Mouse (Mus musculus): ENCODE results near the gene Cd44.
A peak's percentile ranks its signal among the peaks of the same experiment; 100 is the strongest.

Gene Cd44

DNA sequence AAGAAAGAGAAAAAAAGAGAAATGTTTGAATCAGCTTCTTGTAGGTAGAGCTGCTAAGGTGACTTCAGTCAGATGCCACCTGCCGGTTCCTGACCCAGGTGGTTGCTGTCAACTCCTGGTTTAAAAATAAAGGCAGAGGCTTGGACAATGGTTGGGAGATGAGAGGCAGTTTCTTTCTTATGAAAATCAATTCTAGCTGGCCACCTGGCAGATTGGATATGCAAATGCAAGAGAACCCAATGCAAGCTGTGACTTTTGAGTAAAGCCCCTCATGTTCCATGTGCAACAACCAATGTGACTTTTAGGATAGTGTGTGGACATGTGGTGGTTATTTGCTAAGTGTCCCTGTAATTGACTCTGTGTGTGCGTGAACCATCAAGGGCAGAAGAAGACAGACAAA, 33.0 kb downstream of the Cd44 start:
- H3K36me3 ChIP-seq (ENCODE audit: control insufficient read depth, insufficient read depth, low read length, poor library complexity, severe bottlenecking), result no peaks in the 10 kb centered on the region
- DNase-seq (ENCODE audit: low read depth, low spot score), result peak; percentile 31
- no peaks in the 10 kb centered on the region for H3K27me3 ChIP-seq (ENCODE audit: control insufficient read depth, insufficient read depth, low read length, poor library complexity, severe bottlenecking)

- DNase-seq (ENCODE audit: low read depth, low spot score), result peak; percentile 76
These were observed 33.9 kb downstream of the Cd44 start for GRCm38 (mm10) chr2:102867396-102868088.

GRCm38 (mm10) chr2:102866594-102866993, 34.9 kb downstream of the Cd44 start:
- DNase-seq (ENCODE audit: low read depth, low spot score), result no peak
- Histone ChIP-seq H3K36me3 (ENCODE audit: control insufficient read depth, insufficient read depth, low read length, poor library complexity, severe bottlenecking) (no peaks in the 10 kb centered on the region), H3K27me3 (ENCODE audit: control insufficient read depth, insufficient read depth, low read length, poor library complexity, severe bottlenecking) (no peaks in the 10 kb centered on the region)

More at GRCm38 (mm10) chr2:102867396-102868088, 33.9 kb downstream of the Cd44 start:
- no peaks in the 10 kb centered on the region for H3K36me3 ChIP-seq (ENCODE audit: control insufficient read depth, insufficient read depth, low read length, poor library complexity, severe bottlenecking)
- no peaks in the 10 kb centered on the region for H3K27me3 ChIP-seq (ENCODE audit: control insufficient read depth, insufficient read depth, low read length, poor library complexity, severe bottlenecking)

DNA sequence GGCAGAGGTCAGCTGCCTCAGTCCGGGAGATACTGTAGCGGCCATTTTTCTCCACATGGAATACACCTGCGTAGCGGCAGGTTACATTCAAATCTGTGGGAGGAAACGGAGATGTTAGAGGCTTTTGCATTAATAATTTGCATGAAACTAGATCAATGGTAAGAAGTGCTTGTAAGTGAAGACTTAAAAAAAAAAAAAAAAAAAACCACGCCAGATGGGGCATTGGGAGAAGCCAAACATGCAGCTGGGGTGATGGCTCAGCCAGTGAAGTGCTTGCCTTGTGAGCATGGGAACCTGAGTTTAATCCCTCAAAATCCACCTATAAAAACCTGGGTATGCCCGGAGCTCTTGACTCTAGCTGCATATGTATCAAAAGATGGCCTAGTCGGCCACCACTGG, 36.1 kb downstream of the Cd44 start:
- Histone ChIP-seq H3K27me3 (ENCODE audit: control insufficient read depth, insufficient read depth, low read length, poor library complexity, severe bottlenecking) (no peaks in the 10 kb centered on the region), H3K36me3 (ENCODE audit: control insufficient read depth, insufficient read depth, low read length, poor library complexity, severe bottlenecking) (peaks cover 3% of the 10 kb centered on the region; the same call in 1 of the 2 replicates)
- no peak for DNase-seq (ENCODE audit: low read depth, low spot score)

DNA sequence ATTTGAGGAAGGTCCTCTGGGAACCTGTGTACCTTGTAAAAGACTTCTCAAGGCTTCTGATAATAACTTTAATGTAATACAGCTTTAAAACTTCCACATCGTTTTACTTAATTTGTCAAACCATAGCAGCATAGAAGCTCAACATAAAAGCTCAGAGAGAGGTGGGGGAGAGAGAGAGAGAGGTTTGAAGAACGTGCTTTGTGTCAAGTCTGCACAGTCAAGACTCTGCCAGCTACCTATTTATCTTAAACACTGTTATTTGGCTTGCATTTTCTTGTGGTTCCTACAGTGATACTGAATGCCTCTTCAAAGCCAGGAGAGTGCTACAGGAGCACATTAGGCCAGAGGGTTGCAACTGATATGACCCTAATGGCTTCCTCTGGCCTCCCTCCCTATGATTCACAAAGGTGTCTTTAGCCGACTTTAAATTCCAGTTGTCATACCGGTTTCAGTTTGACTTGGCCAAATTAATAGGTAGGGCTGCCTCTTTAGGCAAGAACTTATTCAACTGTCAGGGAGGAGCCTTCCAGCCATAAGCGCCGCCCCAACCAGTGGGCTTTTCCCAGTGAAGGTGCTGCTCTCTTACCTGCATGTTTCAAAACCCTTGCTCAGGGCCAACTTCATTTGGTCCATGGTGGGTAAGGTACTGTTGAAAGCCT, 36.6 kb downstream of the Cd44 start:
- H3K27me3 ChIP-seq (ENCODE audit: control insufficient read depth, insufficient read depth, low read length, poor library complexity, severe bottlenecking), result no peaks in the 10 kb centered on the region
- DNase-seq (ENCODE audit: low read depth, low spot score), result no peak
- H3K36me3 ChIP-seq (ENCODE audit: control insufficient read depth, insufficient read depth, low read length, poor library complexity, severe bottlenecking), result peaks cover 7% of the 10 kb centered on the region; the same call in 1 of the 2 replicates

- no peak for DNase-seq (ENCODE audit: low read depth, low spot score)
- Histone ChIP-seq H3K27me3 (ENCODE audit: control insufficient read depth, insufficient read depth, low read length, poor library complexity, severe bottlenecking) (no peaks in the 10 kb centered on the region), H3K36me3 (ENCODE audit: control insufficient read depth, insufficient read depth, low read length, poor library complexity, severe bottlenecking) (peaks cover 7% of the 10 kb centered on the region; the same call in 1 of the 2 replicates)
These were observed 37.4 kb downstream of the Cd44 start for GRCm38 (mm10) chr2:102864036-102864435.

GRCm38 (mm10) chr2:102863583-102863982, 37.9 kb downstream of the Cd44 start:
- peaks cover 7% of the 10 kb centered on the region; the same call in 1 of the 2 replicates for H3K36me3 ChIP-seq (ENCODE audit: control insufficient read depth, insufficient read depth, low read length, poor library complexity, severe bottlenecking)
- H3K27me3 ChIP-seq (ENCODE audit: control insufficient read depth, insufficient read depth, low read length, poor library complexity, severe bottlenecking), result no peaks in the 10 kb centered on the region
- no peak for DNase-seq (ENCODE audit: low read depth, low spot score)

DNA sequence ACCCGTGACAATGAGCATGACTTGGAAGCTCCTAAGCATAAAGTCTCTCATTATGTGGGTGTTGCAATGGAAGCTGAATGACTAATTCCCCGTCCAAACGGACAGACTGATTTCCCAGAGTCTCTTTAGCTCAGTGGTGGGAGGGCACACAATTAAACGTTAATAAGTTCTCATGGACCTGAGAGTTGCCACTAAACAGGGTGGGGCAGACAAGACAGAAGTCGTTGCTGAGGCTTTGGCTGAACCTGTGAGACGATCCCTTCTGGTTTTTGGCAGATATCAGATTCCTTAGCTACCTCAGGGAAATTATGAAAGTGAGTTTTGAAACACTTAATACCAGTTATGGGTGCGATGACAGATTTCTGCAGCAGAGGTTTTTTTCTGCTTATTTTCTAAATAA, 38.8 kb downstream of the Cd44 start:
- DNase-seq (ENCODE audit: low read depth, low spot score), result no peak
- Histone ChIP-seq H3K36me3 (ENCODE audit: control insufficient read depth, insufficient read depth, low read length, poor library complexity, severe bottlenecking) (peaks cover 7% of the 10 kb centered on the region; the same call in 1 of the 2 replicates), H3K27me3 (ENCODE audit: control insufficient read depth, insufficient read depth, low read length, poor library complexity, severe bottlenecking) (no peaks in the 10 kb centered on the region)

- Histone ChIP-seq H3K36me3 (ENCODE audit: control insufficient read depth, insufficient read depth, low read length, poor library complexity, severe bottlenecking) (peaks cover 11% of the 10 kb centered on the region), H3K27me3 (ENCODE audit: control insufficient read depth, insufficient read depth, low read length, poor library complexity, severe bottlenecking) (no peaks in the 10 kb centered on the region)
- no peak for DNase-seq (ENCODE audit: low read depth, low spot score)
These were observed 43.2 kb downstream of the Cd44 start for GRCm38 (mm10) chr2:102858271-102858670.

- no peak for DNase-seq (ENCODE audit: low read depth, low spot score)
- Histone ChIP-seq H3K27me3 (ENCODE audit: control insufficient read depth, insufficient read depth, low read length, poor library complexity, severe bottlenecking) (no peaks in the 10 kb centered on the region), H3K36me3 (ENCODE audit: control insufficient read depth, insufficient read depth, low read length, poor library complexity, severe bottlenecking) (peaks cover 11% of the 10 kb centered on the region)
These were observed 48.2 kb downstream of the Cd44 start for GRCm38 (mm10) chr2:102853297-102853696.

GRCm38 (mm10) chr2:102851936-102852477, 49.5 kb downstream of the Cd44 start:
- DNase-seq (ENCODE audit: low read depth, low spot score), result no peak
- Histone ChIP-seq H3K27me3 (ENCODE audit: control insufficient read depth, insufficient read depth, low read length, poor library complexity, severe bottlenecking) (no peaks in the 10 kb centered on the region), H3K36me3 (ENCODE audit: control insufficient read depth, insufficient read depth, low read length, poor library complexity, severe bottlenecking) (peaks cover 12% of the 10 kb centered on the region)

GRCm38 (mm10) chr2:102850026-102850425, 51.4 kb downstream of the Cd44 start:
- peaks cover 12% of the 10 kb centered on the region for H3K36me3 ChIP-seq (ENCODE audit: control insufficient read depth, insufficient read depth, low read length, poor library complexity, severe bottlenecking)
- H3K27me3 ChIP-seq (ENCODE audit: control insufficient read depth, insufficient read depth, low read length, poor library complexity, severe bottlenecking), result no peaks in the 10 kb centered on the region

DNA sequence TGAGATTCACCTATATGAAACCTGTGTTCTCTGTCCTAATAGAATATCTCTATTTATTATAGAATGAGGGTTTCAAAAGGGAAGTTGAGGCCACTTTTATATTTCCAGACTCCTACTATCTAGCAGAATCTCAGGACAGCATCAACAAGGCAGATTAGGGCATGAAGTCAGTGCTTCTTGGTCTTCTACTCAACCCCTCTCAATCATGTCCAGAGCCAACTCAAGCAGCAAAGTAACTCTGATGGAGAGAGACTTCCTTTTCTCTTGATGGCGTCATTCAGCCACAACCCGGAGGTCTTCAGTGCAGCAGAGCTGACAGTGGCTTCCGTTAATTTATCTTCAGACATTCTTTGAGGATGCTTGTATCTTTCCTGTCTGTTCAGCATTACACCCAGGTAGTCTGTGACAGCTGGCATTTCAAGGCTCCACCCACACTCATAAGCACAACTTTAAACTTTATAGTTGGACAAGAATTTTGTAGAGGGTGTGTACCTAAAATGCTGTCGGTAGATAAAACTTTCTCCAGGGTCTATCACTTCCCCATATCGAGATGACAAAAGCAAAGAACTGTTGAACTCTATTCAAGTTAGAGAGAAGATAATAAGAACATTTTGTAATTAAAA, 52.5 kb downstream of the Cd44 start:
- Histone ChIP-seq H3K27me3 (ENCODE audit: control insufficient read depth, insufficient read depth, low read length, poor library complexity, severe bottlenecking) (no peaks in the 10 kb centered on the region), H3K36me3 (ENCODE audit: control insufficient read depth, insufficient read depth, low read length, poor library complexity, severe bottlenecking) (peaks cover 8% of the 10 kb centered on the region; the same call in 1 of the 2 replicates)
- no peak for DNase-seq (ENCODE audit: low read depth, low spot score)

More at GRCm38 (mm10) chr2:102850026-102850425, 51.4 kb downstream of the Cd44 start:
- no peak for DNase-seq (ENCODE audit: low read depth, low spot score)

DNA sequence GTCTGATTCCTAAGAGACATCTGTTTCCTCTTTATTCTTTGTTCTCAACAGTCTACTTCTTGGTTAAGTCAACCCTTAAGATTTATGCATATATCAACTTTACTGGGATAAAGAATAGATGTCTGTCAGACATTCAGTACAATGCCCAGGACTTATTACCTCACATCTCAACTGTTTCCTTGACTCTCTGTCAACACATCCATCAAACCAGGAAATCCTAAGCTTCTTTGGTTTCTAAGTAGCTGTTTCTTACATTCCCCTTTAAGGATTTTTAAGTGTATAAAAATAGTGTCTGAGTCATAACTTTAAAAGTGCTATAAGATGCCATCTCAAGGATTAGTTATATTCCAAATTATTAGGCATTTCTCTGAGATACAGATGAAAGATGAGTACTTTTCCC, 60.2 kb downstream of the Cd44 start:
- peaks cover 2% of the 10 kb centered on the region; the same call in 1 of the 2 replicates for H3K36me3 ChIP-seq (ENCODE audit: control insufficient read depth, insufficient read depth, low read length, poor library complexity, severe bottlenecking)
- no peak for DNase-seq (ENCODE audit: low read depth, low spot score)
- no peaks in the 10 kb centered on the region for H3K27me3 ChIP-seq (ENCODE audit: control insufficient read depth, insufficient read depth, low read length, poor library complexity, severe bottlenecking)

DNA sequence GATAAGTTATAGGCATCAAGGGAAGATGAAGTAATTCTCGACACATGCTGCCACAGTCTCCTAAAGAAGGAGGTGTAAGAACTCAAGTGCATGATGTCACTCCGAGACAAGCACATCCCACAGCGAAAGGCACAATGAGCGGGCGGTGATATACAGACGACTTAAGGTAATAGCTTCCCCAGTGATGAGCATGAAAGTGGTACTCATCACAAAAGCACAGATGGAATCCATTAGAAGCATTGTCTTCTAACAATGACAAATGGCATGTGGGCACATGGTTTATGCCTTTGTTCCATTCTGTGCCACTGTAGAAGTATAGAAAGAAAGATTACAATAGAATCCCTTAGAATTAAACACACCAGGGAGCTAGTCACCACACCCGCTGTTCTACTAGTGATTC, 63.3 kb downstream of the Cd44 start:
- DNase-seq (ENCODE audit: low read depth, low spot score), result no peak
- Histone ChIP-seq H3K27me3 (ENCODE audit: control insufficient read depth, insufficient read depth, low read length, poor library complexity, severe bottlenecking) (no peaks in the 10 kb centered on the region), H3K36me3 (ENCODE audit: control insufficient read depth, insufficient read depth, low read length, poor library complexity, severe bottlenecking) (peaks cover 2% of the 10 kb centered on the region; the same call in 1 of the 2 replicates)

Data from splenic B cell, adult 2 months (primary cell).